Mouse (Mus musculus) neural tube, embryonic 12.5 days (tissue): ENCODE measurements around the gene Myo1d. TPM values are rescaled to one million over a fixed set of nuclear protein-coding genes. Genes with fewer than 3 reads are reported as not detected.
A peak's percentile ranks its signal among the peaks of the same experiment; 100 is the strongest.

Experiments
- ATAC-seq: fragments of 200-750 bp; cut with Nextera tagmentation; 2 replicates; pipeline ENCODE4 v1.8.0; 2017; ENCODE audit warnings: low read depth, mild to moderate bottlenecking, moderate TSS enrichment, moderate library complexity; ENCODE audit not compliant: low FRiP score
- H3K27ac ChIP-seq: fragments of 300-500 bp; sonication (generic); 2 replicates; pipeline ENCODE4 v1.5.1; 2016
- H3K27me3 ChIP-seq: fragments of 300-500 bp; sonication (generic); replicated peaks from 2 replicates; pipeline ENCODE4 v1.6.1; 2016; ENCODE audit warnings: mild to moderate bottlenecking
- H3K36me3 ChIP-seq: fragments of 300-500 bp; sonication (generic); 2 replicates; pipeline ENCODE4 v1.6.1; 2016; ENCODE audit warnings: mild to moderate bottlenecking
- H3K4me1 ChIP-seq: fragments of 300-500 bp; sonication (generic); 2 replicates; pipeline ENCODE4 v1.6.1; 2016
- H3K4me2 ChIP-seq: fragments of 300-500 bp; sonication (generic); replicated peaks from 2 replicates; pipeline ENCODE4 v1.6.1; 2016; ENCODE audit warnings: mild to moderate bottlenecking
- H3K4me3 ChIP-seq: fragments of 300-500 bp; sonication (generic); 2 replicates; pipeline ENCODE4 v1.5.1; 2016
- H3K9ac ChIP-seq: fragments of 300-500 bp; sonication (generic); 2 replicates; pipeline ENCODE4 v1.6.1; 2016; ENCODE audit warnings: mild to moderate bottlenecking
- H3K9me3 ChIP-seq: fragments of 300-500 bp; sonication (generic); 2 replicates; pipeline ENCODE4 v1.6.1; 2016; ENCODE audit warnings: mild to moderate bottlenecking
- WGBS: fragments of 180-500 bp; shearing (Covaris S2); methylation state at CpG from one replicate; pipeline ENCODE4 v1.1.7; 2016; 5-methylcytosine and 5-hydroxymethylcytosine counted together
- polyA plus RNA-seq: library from polyadenylated mRNA; unstranded; fragments of >200 nt; fragmentation: Nextera tagmentation; extraction: Ambion mirVana; gene quantifications from 2 replicates; pipeline ENCODE4 v1.2.1, GENCODE M21; 2016

Myo1d gene
- polyA plus RNA-seq, 1 experiment from 2014 or later: 2.2 TPM

- Histone ChIP-seq H3K27ac (no peak overlapping the region), H3K9me3 (no peaks in the 10 kb centered on the region), H3K4me1 (no peaks in the 10 kb centered on the region), H3K9ac (no peak overlapping the region), H3K4me3 (no peak overlapping the region), H3K36me3 (no peaks in the 10 kb centered on the region), H3K4me2 (no peak overlapping the region), H3K27me3 (no peaks in the 10 kb centered on the region)
- no peak for ATAC-seq
- WGBS: 87% methylated on average over 10 of the region's 10 CpGs
Observed at GRCm38 (mm10) chr11:80628992-80629865, 150.6 kb downstream of the Myo1d start.

GRCm38 (mm10) chr11:80628581-80628980 is 151.2 kb downstream of the Myo1d start:
- Histone ChIP-seq H3K27ac (no peak overlapping the region), H3K36me3 (no peaks in the 10 kb centered on the region), H3K9ac (no peak overlapping the region), H3K4me3 (no peak overlapping the region), H3K4me2 (no peak overlapping the region), H3K27me3 (no peaks in the 10 kb centered on the region), H3K9me3 (no peaks in the 10 kb centered on the region), H3K4me1 (no peaks in the 10 kb centered on the region)
- 95% methylated on average over 4 of the region's 4 CpGs for WGBS
- ATAC-seq: no peak

GRCm38 (mm10) chr11:80623038-80623380 is 156.8 kb downstream of the Myo1d start:
- Histone ChIP-seq H3K36me3 (no peaks in the 10 kb centered on the region), H3K9me3 (no peaks in the 10 kb centered on the region), H3K4me3 (no peak overlapping the region), H3K27me3 (peaks cover 4% of the 10 kb centered on the region; the same call in 1 of the 2 replicates), H3K9ac (no peak overlapping the region), H3K4me2 (peak overlapping the region; percentile 44), H3K27ac (peak overlapping the region; percentile 44; the same call in 1 of the 2 replicates), H3K4me1 (peaks cover 4% of the 10 kb centered on the region; the same call in 1 of the 2 replicates)
- ATAC-seq: peak; percentile 61; the same call in 1 of the 2 replicates
- 23% methylated on average over 7 of the region's 7 CpGs for WGBS

GRCm38 (mm10) chr11:80622233-80623037 is 157.4 kb downstream of the Myo1d start:
- Histone ChIP-seq H3K4me2 (peak overlapping the region; percentile 44), H3K4me3 (no peak overlapping the region), H3K9ac (no peak overlapping the region), H3K27ac (peak overlapping the region; percentile 44; the same call in 1 of the 2 replicates), H3K27me3 (peaks cover 4% of the 10 kb centered on the region; the same call in 1 of the 2 replicates), H3K36me3 (no peaks in the 10 kb centered on the region), H3K9me3 (no peaks in the 10 kb centered on the region), H3K4me1 (peaks cover 4% of the 10 kb centered on the region; the same call in 1 of the 2 replicates)
- peak; percentile 80 for ATAC-seq
- 9% methylated on average over 11 of the region's 11 CpGs for WGBS

- no peaks in the 10 kb centered on the region for H3K9me3 ChIP-seq
- H3K4me3 ChIP-seq: no peak overlapping the region
- peaks cover 4% of the 10 kb centered on the region; the same call in 1 of the 2 replicates for H3K27me3 ChIP-seq
- no peaks in the 10 kb centered on the region for H3K4me1 ChIP-seq
- H3K4me2 ChIP-seq: no peak overlapping the region
- H3K9ac ChIP-seq: no peak overlapping the region
- no peaks in the 10 kb centered on the region for H3K36me3 ChIP-seq
- 53% methylated on average over 6 of the region's 6 CpGs for WGBS
- 0 out of 2 replicates have a peak overlapping the region, but pooled peaks have one; percentile 9 for H3K27ac ChIP-seq
- ATAC-seq: no peak
Observed at GRCm38 (mm10) chr11:80614949-80615725, 164.7 kb downstream of the Myo1d start.

GRCm38 (mm10) chr11:80614418-80614817 is 165.4 kb downstream of the Myo1d start:
- 44% methylated on average over 5 of the region's 5 CpGs for WGBS

GRCm38 (mm10) chr11:80613534-80613933 is 166.3 kb downstream of the Myo1d start:
- no peak for ATAC-seq
- no peak overlapping the region for H3K4me3 ChIP-seq
- H3K4me1 ChIP-seq: no peaks in the 10 kb centered on the region
- no peak overlapping the region for H3K27ac ChIP-seq
- no peaks in the 10 kb centered on the region for H3K27me3 ChIP-seq
- no peaks in the 10 kb centered on the region for H3K36me3 ChIP-seq
- no peaks in the 10 kb centered on the region for H3K9me3 ChIP-seq
- no peak overlapping the region for H3K9ac ChIP-seq
- H3K4me2 ChIP-seq: no peak overlapping the region
- 17% methylated on average over 6 of the region's 6 CpGs for WGBS

More at GRCm38 (mm10) chr11:80614418-80614817, 165.4 kb downstream of the Myo1d start:
- no peaks in the 10 kb centered on the region for H3K9me3 ChIP-seq
- H3K4me2 ChIP-seq: no peak overlapping the region
- no peak overlapping the region for H3K27ac ChIP-seq
- no peak for ATAC-seq
- H3K9ac ChIP-seq: no peak overlapping the region
- H3K4me1 ChIP-seq: no peaks in the 10 kb centered on the region
- H3K36me3 ChIP-seq: no peaks in the 10 kb centered on the region
- H3K4me3 ChIP-seq: no peak overlapping the region
- no peaks in the 10 kb centered on the region for H3K27me3 ChIP-seq

- Histone ChIP-seq H3K4me2 (peak overlapping the region; percentile 60), H3K4me1 (peaks cover 17% of the 10 kb centered on the region), H3K9ac (peak overlapping the region; percentile 47), H3K27ac (peak overlapping the region; percentile 32), H3K27me3 (peaks cover 15% of the 10 kb centered on the region; the same call in 1 of the 2 replicates), H3K36me3 (no peaks in the 10 kb centered on the region), H3K9me3 (no peaks in the 10 kb centered on the region), H3K4me3 (peak overlapping the region; percentile 12; the same call in 1 of the 2 replicates)
- ATAC-seq: peak; percentile 84
- 2% methylated on average over 24 of the region's 24 CpGs for WGBS
Observed at GRCm38 (mm10) chr11:80602707-80603441, 177.0 kb downstream of the Myo1d start.

- ATAC-seq: no peak
- WGBS: 32% methylated on average over 8 of the region's 8 CpGs
- Histone ChIP-seq H3K9me3 (no peaks in the 10 kb centered on the region), H3K36me3 (no peaks in the 10 kb centered on the region), H3K4me2 (peak overlapping the region; percentile 60; the same call in 1 of the 2 replicates), H3K4me3 (no peak overlapping the region), H3K27me3 (peaks cover 15% of the 10 kb centered on the region; the same call in 1 of the 2 replicates), H3K9ac (peak overlapping the region; percentile 47; the same call in 1 of the 2 replicates), H3K4me1 (peaks cover 17% of the 10 kb centered on the region), H3K27ac (no peak overlapping the region)
Observed at GRCm38 (mm10) chr11:80602041-80602458, 177.8 kb downstream of the Myo1d start.

- H3K9me3 ChIP-seq: no peaks in the 10 kb centered on the region
- no peak overlapping the region for H3K4me2 ChIP-seq
- no peaks in the 10 kb centered on the region for H3K36me3 ChIP-seq
- no peak overlapping the region for H3K4me3 ChIP-seq
- 79% methylated on average over 20 of the region's 20 CpGs for WGBS
- no peak overlapping the region for H3K9ac ChIP-seq
- no peak for ATAC-seq
- peaks cover 17% of the 10 kb centered on the region for H3K4me1 ChIP-seq
- H3K27ac ChIP-seq: no peak overlapping the region
- H3K27me3 ChIP-seq: peaks cover 15% of the 10 kb centered on the region; the same call in 1 of the 2 replicates
Observed at GRCm38 (mm10) chr11:80601040-80601864, 178.6 kb downstream of the Myo1d start.
